Mouse (Mus musculus): ENCODE measurements around the gene Hhipl2. TPM values are rescaled to one million over a fixed set of nuclear protein-coding genes. Genes with fewer than 3 reads are reported as not detected.
A peak's percentile ranks its signal among the peaks of the same experiment; 100 is the strongest.

Hhipl2 gene
- polyA plus RNA-seq, 1 experiment from 2014 or later, result 0.05 TPM

DNA sequence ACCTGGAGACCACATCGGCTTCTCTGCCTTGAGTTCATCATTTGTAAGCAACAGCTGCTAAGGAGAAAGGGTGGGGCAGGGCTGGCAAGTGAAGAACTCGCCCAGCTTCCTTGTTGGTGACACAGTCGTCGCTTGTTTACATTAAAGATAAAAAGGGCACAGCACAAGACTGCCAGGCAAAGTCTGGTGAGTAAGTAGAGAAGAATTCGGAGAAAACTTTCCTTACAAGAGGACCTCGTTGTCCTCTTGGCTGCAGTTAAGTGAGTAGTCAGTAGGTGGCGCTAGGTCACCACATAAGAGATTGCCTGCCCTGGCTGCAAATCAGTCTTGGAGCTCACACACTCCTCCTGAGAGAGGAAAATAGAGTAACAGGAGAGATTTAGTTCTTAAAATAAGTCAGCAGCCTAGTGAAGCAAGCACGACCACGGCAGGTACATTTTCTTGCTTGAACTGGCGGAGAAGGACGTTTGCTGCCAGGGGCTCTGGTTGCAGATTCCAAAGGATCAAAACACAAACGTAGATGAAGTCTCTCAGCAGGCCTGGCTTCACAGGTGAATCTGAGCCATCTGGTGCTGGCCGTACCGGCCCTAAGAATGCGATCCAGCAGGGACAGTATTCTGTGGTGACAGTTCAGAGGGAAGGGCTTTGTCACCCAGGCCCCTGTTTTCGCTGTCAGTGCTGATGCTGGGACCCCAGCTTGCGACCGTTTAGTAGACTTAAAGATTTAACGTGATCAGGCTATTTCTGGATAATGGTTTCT, 24.2 kb downstream of the Hhipl2 start:
- 21% methylated on average over 19 of the region's 19 CpGs for WGBS
- H3K4me3 ChIP-seq (replicated peaks; ENCODE audit: low read length), result no peak overlapping the region
- H3K27me3 ChIP-seq (ENCODE audit: control insufficient read depth, insufficient read depth, low read length), result no peaks in the 10 kb centered on the region
- H3K4me2 ChIP-seq (ENCODE audit: low read depth, low read length), result no peak overlapping the region
- H3K27ac ChIP-seq (ENCODE audit: low read length), result no peak overlapping the region
- peak; percentile 58; the same call in 1 of the 2 replicates for ATAC-seq (ENCODE audit: insufficient read depth, low FRiP score)
- H3K36me3 ChIP-seq (ENCODE audit: control insufficient read depth, insufficient read depth, low read length), result no peaks in the 10 kb centered on the region
- peak overlapping the region; percentile 23; the same call in 1 of the 2 replicates for H3K9ac ChIP-seq (ENCODE audit: low read length)
- 0 out of 2 replicates have a peak, but pooled peaks cover 5% of the 10 kb centered on the region for H3K4me1 ChIP-seq (ENCODE audit: control insufficient read depth, insufficient read depth, low read length)
- peaks cover 5% of the 10 kb centered on the region; the same call in 1 of the 2 replicates for H3K9me3 ChIP-seq (replicated peaks; ENCODE audit: control insufficient read depth, low read length)

GRCm38 (mm10) chr1:183453066-183453465, 35.1 kb downstream of the Hhipl2 start:
- WGBS, result 30% methylated on average over 3 of the region's 3 CpGs
- no peaks in the 10 kb centered on the region for H3K27me3 ChIP-seq (ENCODE audit: control insufficient read depth, insufficient read depth, low read length)
- no peak overlapping the region for H3K4me2 ChIP-seq (ENCODE audit: low read depth, low read length)
- 0 out of 2 replicates have a peak, but pooled peaks cover 4% of the 10 kb centered on the region for H3K9me3 ChIP-seq (replicated peaks; ENCODE audit: control insufficient read depth, low read length)
- no peaks in the 10 kb centered on the region for H3K36me3 ChIP-seq (ENCODE audit: control insufficient read depth, insufficient read depth, low read length)
- peak; percentile 72; the same call in 1 of the 2 replicates for ATAC-seq (ENCODE audit: insufficient read depth, low FRiP score)
- no peak overlapping the region; the same call in 1 of the 2 replicates for H3K27ac ChIP-seq (ENCODE audit: low read length)
- no peaks in the 10 kb centered on the region for H3K4me1 ChIP-seq (ENCODE audit: control insufficient read depth, insufficient read depth, low read length)
- no peak overlapping the region for H3K4me3 ChIP-seq (replicated peaks; ENCODE audit: low read length)
- no peak overlapping the region for H3K9ac ChIP-seq (ENCODE audit: low read length)

Other genes starting within 250 kb of the Hhipl2 start
- gene Disp1, start 196.7 kb upstream of the Hhipl2 start, polyA plus RNA-seq (2015; fragmentation: Nextera tagmentation; extraction: Ambion mirVana), result 10.4 and 11.5 TPM in 2 replicates
- gene Aida, start 121.6 kb upstream of the Hhipl2 start, polyA plus RNA-seq (2015; fragmentation: Nextera tagmentation; extraction: Ambion mirVana), result 29.4 and 37.8 TPM in 2 replicates
- gene Brox, start 120.9 kb upstream of the Hhipl2 start, polyA plus RNA-seq (2015; fragmentation: Nextera tagmentation; extraction: Ambion mirVana), result 45.6 and 47.9 TPM in 2 replicates
- 101 and 105 TPM in 2 replicates for gene Mia3, start 48.7 kb upstream of the Hhipl2 start, polyA plus RNA-seq (2015; fragmentation: Nextera tagmentation; extraction: Ambion mirVana)
- 18.9 and 19.4 TPM in 2 replicates for gene Taf1a, start 29.2 kb upstream of the Hhipl2 start, polyA plus RNA-seq (2015; fragmentation: Nextera tagmentation; extraction: Ambion mirVana)